Mouse (Mus musculus): ENCODE results near the gene F12. TPM values are rescaled to one million over a fixed set of nuclear protein-coding genes. Genes with fewer than 3 reads are reported as not detected.

The F12 gene
- not detected in 2 replicates for total RNA-seq (2012; rRNA removed)
- total RNA-seq (2014; rRNA removed), result not detected in 2 replicates
- polyA plus RNA-seq (2012; ENCODE audit: insufficient read length, low read depth), result not detected in 2 replicates

- no peak within 1 kb of the TSS for H3K9ac ChIP-seq (ENCODE audit: insufficient read depth, low read depth)
- no peak for DNase-seq (ENCODE audit: extremely low read depth)
- dilution Hi-C loops (cut with MboI; ENCODE audit: extremely low pct_ligation_motif_present, extremely low pct_unique_long_range_greater_than_20kb, low sequenced_read_pairs), result no loop called here
- no peaks in the 10 kb centered on the region for H3K36me3 ChIP-seq (replicated peaks in 1 of 2; ENCODE audit: control insufficient read depth in 1 of 2, insufficient read depth in 1 of 2, low read length in 1 of 2)
- no peak within 1 kb of the TSS for H3K4me3 ChIP-seq (replicated peaks in 1 of 3; ENCODE audit: low read depth in 2 of 3, low read length in 2 of 3, poor library complexity in 1 of 3)
- in situ Hi-C loops (cut with MboI; ENCODE audit: low pct_ligation_motif_present, low pct_unique_long_range_greater_than_20kb, low sequenced_read_pairs), result loop anchor here (5.0 kb wide), 1 partner anchor 41 kb away; no protein-coding TSS in a partner anchor
- peaks cover 6% of the 10 kb centered on the region for H3K9me3 ChIP-seq (replicated peaks; ENCODE audit: low read length)
- peaks cover 9 to 24% of the 10 kb centered on the region in 2 experiments for H3K4me1 ChIP-seq (ENCODE audit: control insufficient read depth in 1 of 2, insufficient read depth in 2 of 2)
- no peak for TF ChIP-seq IRF4 (IDR thresholded peaks at IDR 0.05; ENCODE audit: low read depth, low read length)
- TF ChIP-seq ZC3H11A (IDR thresholded peaks at IDR 0.05; ENCODE audit: low read depth, low read length), result no peak
- no peak for TF ChIP-seq USF1 (IDR thresholded peaks at IDR 0.05; ENCODE audit: low read depth, low read length)
- no peak for TF ChIP-seq NRF1 (IDR thresholded peaks at IDR 0.05; ENCODE audit: low read depth, low read length)
- no peak for TF ChIP-seq EP300 (IDR thresholded peaks at IDR 0.05; ENCODE audit: low read length)
- no peak for TF ChIP-seq SIN3A (IDR thresholded peaks at IDR 0.05; ENCODE audit: low read length)
- no peak for TF ChIP-seq ZKSCAN1 (IDR thresholded peaks at IDR 0.05; ENCODE audit: borderline replicate concordance, low read depth, low read length)
- TF ChIP-seq MYC (IDR thresholded peaks at IDR 0.05; ENCODE audit: low read depth, low read length), result no peak
- TF ChIP-seq RCOR1 (conservative IDR thresholded peaks at IDR 0.05; ENCODE audit: low read depth, low read length), result no peak
- no peak for TF ChIP-seq ZNF384 (IDR thresholded peaks at IDR 0.05; ENCODE audit: low read depth, low read length)
- TF ChIP-seq JUN (IDR thresholded peaks at IDR 0.05; ENCODE audit: insufficient read depth, low read depth, low read length), result no peak
- TF ChIP-seq MEF2A (IDR thresholded peaks at IDR 0.05; ENCODE audit: borderline replicate concordance, low read depth, low read length), result no peak
- TF ChIP-seq NELFE (IDR thresholded peaks at IDR 0.05; ENCODE audit: low read depth, low read length), result no peak
- no peak for TF ChIP-seq ZMIZ1 (IDR thresholded peaks at IDR 0.05; ENCODE audit: low read depth, low read length)
- no peak for TF ChIP-seq POLR2AphosphoS2 (IDR thresholded peaks at IDR 0.05; ENCODE audit: low read depth, low read length)
- no peak for TF ChIP-seq GABPA (IDR thresholded peaks at IDR 0.05; ENCODE audit: insufficient replicate concordance, low read depth, low read length)
- no peak for TF ChIP-seq ETS1 (conservative IDR thresholded peaks at IDR 0.05; ENCODE audit: low read depth, low read length)
- no peak for TF ChIP-seq BHLHE40 (IDR thresholded peaks at IDR 0.05; ENCODE audit: low read depth, low read length)
- TF ChIP-seq MXI1 (IDR thresholded peaks at IDR 0.05; ENCODE audit: low read depth, low read length), result no peak
- TF ChIP-seq E2F4 (IDR thresholded peaks at IDR 0.05; ENCODE audit: insufficient replicate concordance, low read depth, low read length), result no peak
- H3K4me2 ChIP-seq (ENCODE audit: insufficient read depth, low read depth, poor library complexity, severe bottlenecking), result no peak within 1 kb of the TSS
- no peak within 1 kb of the TSS for H3K27ac ChIP-seq (ENCODE audit: insufficient read depth, low read depth)
- H3K79me2 ChIP-seq (replicated peaks; ENCODE audit: control insufficient read depth, extremely low read depth, insufficient read depth, poor library complexity, severe bottlenecking), result no peaks in the 10 kb centered on the region
- peaks cover 5% of the 10 kb centered on the region for H3K27me3 ChIP-seq (replicated peaks)
These were observed at the start of gene F12 for GRCm38 (mm10) chr13:55426613-55427012. F12 (minus strand) TSS chr13:55426793.

GRCm38 (mm10) chr13:55476256-55476655 is 49.7 kb upstream of the F12 start:
- Histone ChIP-seq H3K27ac (ENCODE audit: insufficient read depth, low read depth) (no peak overlapping the region), H3K9me3 (replicated peaks; ENCODE audit: low read length) (peaks cover 8% of the 10 kb centered on the region), H3K27me3 (replicated peaks) (peaks cover 78% of the 10 kb centered on the region), H3K4me2 (ENCODE audit: insufficient read depth, low read depth, poor library complexity, severe bottlenecking) (no peak overlapping the region), H3K4me3 (replicated peaks in 1 of 3; ENCODE audit: low read depth in 2 of 3, low read length in 2 of 3, poor library complexity in 1 of 3) (no peak overlapping the region), H3K36me3 (replicated peaks in 1 of 2; ENCODE audit: control insufficient read depth in 1 of 2, insufficient read depth in 1 of 2, low read length in 1 of 2) (no peaks in the 10 kb centered on the region), H3K79me2 (replicated peaks; ENCODE audit: control insufficient read depth, extremely low read depth, insufficient read depth, poor library complexity, severe bottlenecking) (no peaks in the 10 kb centered on the region), H3K9ac (ENCODE audit: insufficient read depth, low read depth) (no peak overlapping the region), H3K4me1 (ENCODE audit: control insufficient read depth in 1 of 2, insufficient read depth in 2 of 2) (peaks cover 8 to 30% of the 10 kb centered on the region in 2 experiments; a peak in 3 of 4 replicates)
- in situ Hi-C loops (cut with MboI; ENCODE audit: low pct_ligation_motif_present, low pct_unique_long_range_greater_than_20kb, low sequenced_read_pairs), result loop anchor here (5.0 kb wide), 1 partner anchor 41 kb away; no protein-coding TSS in a partner anchor
- no peak for DNase-seq (ENCODE audit: extremely low read depth)
- dilution Hi-C loops (cut with MboI; ENCODE audit: extremely low pct_ligation_motif_present, extremely low pct_unique_long_range_greater_than_20kb, low sequenced_read_pairs), result no loop called here
- no peak for TF ChIP-seq SIN3A (IDR thresholded peaks at IDR 0.05; ENCODE audit: low read length)
- TF ChIP-seq POLR2A (IDR thresholded peaks at IDR 0.05; ENCODE audit: low read depth, low read length), result no peak
- no peak for TF ChIP-seq NRF1 (IDR thresholded peaks at IDR 0.05; ENCODE audit: low read depth, low read length)
- TF ChIP-seq KAT2A (IDR thresholded peaks at IDR 0.05; ENCODE audit: insufficient replicate concordance, low read length), result no peak
- TF ChIP-seq PAX5 (IDR thresholded peaks at IDR 0.05; ENCODE audit: low read length), result no peak
- no peak for TF ChIP-seq USF2 (conservative IDR thresholded peaks at IDR 0.05; ENCODE audit: low read depth, low read length)
- TF ChIP-seq RAD21 (IDR thresholded peaks at IDR 0.05; ENCODE audit: low read depth, low read length), result no peak
- TF ChIP-seq MAZ (IDR thresholded peaks at IDR 0.05; ENCODE audit: low read depth, low read length), result no peak
- no peak for TF ChIP-seq E2F4 (IDR thresholded peaks at IDR 0.05; ENCODE audit: insufficient replicate concordance, low read depth, low read length)
- no peak for TF ChIP-seq EP300 (IDR thresholded peaks at IDR 0.05; ENCODE audit: low read length)
- no peak for TF ChIP-seq GABPA (IDR thresholded peaks at IDR 0.05; ENCODE audit: insufficient replicate concordance, low read depth, low read length)

All from CH12.LX (cell line).